Mouse (Mus musculus) gastrocnemius, postnatal 25 days (tissue): ENCODE results near the gene Nedd4. TPM values are rescaled to one million over a fixed set of nuclear protein-coding genes. Genes with fewer than 3 reads are reported as not detected.

Source experiments
- DNase-seq: peaks from one replicate; pipeline ENCODE4 v3.0.0; 2022
- total RNA-seq, 2 experiments: library from RNA; stranded (reverse); gene quantifications; 1 replicate in 1 of 2; 2 replicates in 1 of 2; pipeline ENCODE4 v1.2.3; 2021

Gene Nedd4
- total RNA-seq, 2 experiments from 2014 or later = 238 to 268 TPM

DNA sequence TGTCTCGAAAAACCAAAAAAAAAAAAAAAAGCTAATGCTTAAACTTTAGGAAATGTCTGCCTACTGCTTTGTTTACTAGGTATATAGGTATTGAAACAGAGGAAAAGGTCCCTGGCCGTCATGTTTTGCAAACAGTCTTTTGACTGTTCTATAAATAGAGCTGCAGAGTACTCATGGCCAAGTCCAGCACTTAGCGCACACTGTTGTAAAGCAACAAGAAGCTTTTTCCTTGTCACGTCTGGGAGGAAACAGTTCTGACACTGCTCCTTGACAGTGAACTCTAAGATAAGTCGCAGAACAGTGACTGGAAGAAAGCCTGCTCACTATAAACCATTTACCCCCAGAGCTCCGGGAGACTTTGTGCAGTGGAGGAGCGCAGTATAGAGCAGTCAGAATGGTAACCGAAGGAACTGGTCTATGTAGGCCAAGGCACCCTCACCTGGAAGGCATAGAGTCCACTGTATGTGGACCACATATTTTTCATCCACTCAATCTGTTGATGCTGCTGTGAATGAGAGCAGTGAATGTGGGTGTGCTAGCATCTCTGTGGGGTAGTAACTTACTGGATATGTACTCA, 19.6 kb downstream of the Nedd4 start:
- no peak for DNase-seq

DNA sequence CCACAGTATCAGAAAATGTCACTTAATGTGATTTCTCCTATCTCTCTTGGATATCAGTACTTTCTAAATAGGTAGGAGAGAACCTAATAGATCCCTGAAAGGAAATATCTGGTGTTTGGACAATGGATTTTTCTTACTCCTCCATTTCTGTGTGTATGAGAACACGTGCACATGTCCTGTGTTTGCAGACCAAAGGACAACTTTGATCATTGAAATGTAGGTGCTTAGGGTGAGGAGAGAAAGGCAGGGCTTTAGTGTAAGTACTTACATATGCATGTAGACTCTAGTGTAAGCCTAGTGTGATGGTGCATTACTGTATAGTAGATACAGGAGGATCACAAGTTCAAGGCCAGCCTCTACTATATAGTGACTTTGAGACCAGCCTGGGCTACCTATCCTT, 21.1 kb downstream of the Nedd4 start:
- DNase-seq = no peak

DNA sequence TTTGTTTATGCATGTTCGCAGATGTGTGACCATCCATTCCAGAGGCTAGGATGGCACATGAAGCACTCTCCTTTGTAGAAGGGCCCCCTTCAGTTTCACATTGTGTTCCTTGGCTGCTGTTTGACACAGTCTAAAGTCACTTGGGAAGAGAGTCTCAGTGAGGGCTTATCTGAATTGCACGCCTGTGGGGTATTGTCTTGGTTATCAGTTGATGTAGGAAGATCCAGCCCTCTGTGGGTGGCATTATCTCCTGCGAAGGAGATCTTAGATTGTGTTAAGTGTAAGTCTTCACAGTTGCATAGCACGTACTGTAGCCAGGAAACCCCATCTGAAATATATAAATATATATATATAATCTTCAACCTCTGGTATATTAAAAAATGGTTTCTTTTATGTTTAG, 23.1 kb downstream of the Nedd4 start:
- DNase-seq = no peak

DNA sequence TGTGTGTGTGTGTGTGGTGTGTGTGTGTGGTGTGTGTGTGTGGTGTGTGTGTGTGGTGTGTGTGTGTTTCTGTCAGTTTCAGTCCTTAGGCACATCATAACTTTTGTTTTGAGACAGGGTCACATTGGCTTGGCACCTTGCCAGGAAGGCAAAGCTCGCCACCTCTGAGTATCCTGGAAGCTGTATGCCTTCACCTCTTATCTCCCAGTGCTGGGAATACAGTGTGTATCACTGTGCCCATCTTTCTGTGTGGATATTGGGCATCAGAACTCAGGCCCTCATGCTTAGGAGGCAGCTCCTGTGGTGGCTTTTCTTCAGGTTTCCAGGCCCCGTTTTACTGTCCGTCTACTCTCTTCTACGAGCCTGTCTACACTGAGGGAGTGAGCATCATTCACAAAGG, 24.4 kb downstream of the Nedd4 start:
- no peak for DNase-seq

DNA sequence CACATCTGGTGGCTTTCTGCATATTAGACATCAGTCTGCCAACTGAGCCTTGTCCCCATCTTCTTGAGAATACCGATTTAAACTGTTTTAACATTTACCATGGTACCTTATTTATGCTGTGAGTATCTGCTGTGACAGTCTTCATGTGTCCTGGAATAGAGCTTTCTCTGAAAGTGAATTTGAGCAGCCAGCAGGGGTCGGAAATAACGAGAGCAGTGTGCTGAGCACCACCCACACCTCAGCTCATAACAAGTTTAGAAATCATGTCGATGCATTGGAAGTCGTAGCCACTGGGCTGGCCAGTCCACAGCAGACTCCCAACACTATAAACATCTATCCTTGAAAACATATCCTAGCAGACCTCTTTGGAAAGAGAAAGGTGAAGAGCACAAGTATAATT, 27.4 kb downstream of the Nedd4 start:
- no peak for DNase-seq

DNA sequence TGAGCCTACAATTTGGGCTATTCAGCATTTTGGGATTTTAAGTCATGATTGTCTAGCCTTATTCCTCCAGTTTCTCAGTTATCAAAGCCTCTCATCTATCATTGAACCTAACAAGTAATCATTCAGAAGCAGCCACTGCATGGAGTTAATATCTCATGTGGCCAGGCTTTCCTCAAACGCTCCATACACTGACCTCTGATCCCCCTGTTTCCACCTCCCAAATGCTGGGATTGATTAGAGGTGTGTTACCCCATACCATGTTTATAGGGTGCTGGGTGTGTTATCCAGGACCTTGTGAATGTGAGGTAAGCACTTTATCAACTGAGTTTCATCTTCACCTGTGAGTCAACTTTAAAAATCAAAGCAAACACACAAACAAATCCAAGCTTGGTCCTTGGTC, 28.7 kb downstream of the Nedd4 start:
- DNase-seq = no peak

DNA sequence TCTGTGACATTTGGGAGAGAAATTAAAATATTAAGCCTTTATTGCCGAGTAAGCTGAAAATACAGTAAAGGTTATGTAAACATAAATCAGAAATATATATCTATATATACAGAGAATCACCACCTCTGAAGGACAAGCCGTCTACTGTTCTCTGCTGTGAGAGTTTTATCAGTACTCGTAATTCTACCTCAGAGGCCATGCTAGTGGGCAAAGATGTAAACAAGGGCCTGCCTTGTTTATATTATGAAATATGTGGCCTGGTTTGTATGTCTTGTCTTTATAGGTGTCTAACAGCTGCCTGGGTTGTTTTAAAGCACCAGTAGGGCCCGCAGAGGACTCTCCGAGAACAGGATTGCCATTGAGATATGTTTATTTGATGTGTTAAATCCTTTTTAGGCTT, 29.8 kb downstream of the Nedd4 start:
- no peak for DNase-seq

DNA sequence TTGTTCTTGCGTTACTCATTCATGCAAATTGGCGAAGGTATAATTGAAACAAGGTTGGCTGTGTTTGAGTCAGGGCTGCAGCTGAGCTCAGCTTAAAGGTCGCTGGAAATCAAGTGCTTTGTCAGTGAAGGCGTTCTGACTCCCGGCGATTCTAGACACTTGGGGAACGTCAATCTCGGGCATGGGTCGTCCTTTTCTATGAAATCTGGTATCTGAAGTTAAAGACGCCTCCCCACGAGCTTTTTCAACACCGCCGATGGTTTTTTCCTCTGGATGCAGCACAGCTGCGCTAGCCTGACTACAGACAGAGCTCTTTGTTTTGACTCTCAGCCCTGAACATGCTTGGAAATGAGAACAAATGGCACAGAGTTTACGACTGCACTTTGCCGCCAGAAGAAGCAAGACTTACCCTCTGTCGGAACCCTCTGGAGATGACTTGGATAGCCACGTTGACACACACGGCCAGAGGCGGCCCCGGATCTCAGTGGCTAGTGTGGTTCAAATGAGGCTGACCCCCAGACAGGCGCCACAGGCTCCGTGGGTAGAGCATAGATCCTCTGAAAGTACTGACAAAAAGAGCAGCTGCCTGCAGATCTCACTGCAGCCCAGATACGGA, 31.0 kb downstream of the Nedd4 start:
- peak; percentile 48 for DNase-seq

DNA sequence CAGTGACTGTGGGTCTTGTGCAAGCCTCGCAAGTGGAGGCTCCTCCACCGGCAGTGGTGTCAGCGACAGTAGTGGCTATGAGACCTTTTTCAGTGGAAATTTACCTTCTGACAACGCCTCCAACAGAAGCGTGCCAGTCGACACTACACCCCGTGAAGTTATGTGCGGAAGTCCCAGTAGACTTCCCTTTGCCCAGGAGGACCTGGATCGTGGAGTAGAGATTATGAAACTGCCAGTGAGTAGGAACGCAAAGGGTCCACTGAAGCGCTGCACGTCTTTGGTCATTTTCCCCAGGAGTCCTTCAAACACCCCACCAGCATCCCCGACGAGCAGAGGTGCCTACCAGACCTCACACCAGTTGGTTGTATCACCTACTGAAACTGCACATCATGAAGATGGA, 31.7 kb downstream of the Nedd4 start:
- DNase-seq = no peak

DNA sequence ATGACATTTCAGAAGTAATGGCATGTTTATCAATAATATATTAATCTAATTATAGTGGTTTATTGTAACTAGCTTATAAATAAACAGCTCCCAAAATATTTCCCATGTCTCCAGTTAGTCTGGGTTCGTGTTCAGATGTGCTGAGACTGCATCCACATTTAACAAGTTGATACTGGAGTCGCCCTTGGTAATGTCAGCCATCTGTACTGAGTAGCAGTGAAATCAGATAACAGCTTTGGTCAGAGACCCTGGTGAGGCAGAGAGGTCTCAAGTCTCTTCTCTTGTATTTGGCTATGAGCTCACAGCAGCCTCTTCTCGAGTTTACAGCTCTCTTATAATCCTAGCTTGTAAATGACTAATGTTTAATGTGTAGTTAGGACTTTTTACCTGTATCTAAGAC, 34.4 kb downstream of the Nedd4 start:
- peak; percentile 57 for DNase-seq

DNA sequence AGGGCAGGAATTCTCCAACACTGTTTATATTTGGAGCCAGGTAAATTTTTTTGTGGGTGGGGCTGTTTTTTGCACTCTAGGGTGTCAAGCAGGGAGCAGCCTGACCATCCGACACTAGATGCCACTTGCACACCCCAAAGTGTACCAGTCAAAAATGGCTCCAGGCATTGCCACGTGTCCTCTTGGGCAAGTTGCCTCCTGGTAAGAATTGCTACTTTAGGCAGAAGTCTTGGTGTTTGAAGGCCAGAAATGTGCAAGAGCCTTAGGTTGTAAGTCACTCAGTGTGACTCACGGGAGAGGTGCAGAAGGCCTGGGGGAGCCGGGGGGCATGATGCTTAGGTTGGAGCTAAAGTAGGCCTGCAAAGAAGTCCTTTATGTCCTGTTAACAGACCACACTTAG, 35.6 kb downstream of the Nedd4 start:
- DNase-seq = peak; percentile 38

DNA sequence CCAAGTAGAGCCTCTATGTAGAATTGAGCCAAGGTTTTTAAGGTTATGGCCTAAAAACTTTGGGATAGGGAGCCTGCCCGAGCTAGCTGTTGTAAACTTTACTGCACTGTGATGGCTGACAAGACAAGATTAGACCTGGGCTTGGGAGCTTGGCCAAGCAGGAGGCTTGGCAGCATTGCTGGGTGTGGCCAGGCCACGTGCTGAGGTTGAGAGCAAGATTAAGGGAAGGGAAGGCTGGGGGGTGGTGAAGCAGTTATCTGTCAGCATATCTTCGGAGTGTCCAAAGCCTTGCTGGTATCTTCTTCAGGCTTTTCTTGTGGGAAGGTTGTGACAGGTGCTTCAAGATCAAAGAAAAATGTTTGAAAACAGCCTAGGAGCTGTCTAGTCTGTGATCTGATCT, 37.6 kb downstream of the Nedd4 start:
- DNase-seq = peak; percentile 78

DNA sequence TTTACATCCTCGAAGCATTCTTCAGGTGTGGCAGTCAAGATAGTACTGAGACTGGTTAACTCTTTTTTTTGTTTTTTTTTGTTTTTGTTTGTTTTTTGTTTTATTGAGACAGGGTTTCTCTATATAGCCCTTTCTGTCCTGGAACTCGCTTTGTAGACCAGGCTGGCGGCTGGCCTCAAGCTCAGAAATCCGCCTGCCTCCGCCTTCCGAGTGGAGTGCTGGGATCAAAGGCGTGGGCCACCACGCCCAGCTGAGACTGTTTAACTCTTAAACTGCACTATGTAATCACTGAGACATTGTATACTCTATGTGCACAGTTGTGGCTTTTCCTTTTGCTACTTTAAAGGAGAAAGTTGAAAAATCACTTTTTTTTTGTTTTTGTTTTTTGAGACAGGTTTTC, 39.3 kb downstream of the Nedd4 start:
- DNase-seq = no peak

DNA sequence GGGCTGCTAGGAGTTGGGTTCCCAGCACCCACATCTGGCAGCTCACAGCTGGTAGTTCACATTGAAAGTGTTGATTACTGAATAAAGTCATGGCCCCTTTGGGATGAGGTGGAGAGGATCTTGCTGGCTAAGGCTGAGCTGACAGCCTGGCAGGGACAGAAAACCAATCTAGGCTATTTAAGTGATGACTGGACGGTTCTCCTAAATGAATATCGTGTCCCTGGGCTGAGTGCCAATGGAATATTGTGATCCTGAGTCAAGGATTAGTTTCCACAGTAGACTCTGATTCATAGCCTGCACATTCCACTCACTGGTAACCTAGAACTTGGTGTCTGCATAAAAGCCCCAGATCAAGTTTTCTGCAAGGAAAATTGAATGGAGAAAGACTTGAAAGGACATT, 39.9 kb downstream of the Nedd4 start:
- DNase-seq = peak; percentile 77

DNA sequence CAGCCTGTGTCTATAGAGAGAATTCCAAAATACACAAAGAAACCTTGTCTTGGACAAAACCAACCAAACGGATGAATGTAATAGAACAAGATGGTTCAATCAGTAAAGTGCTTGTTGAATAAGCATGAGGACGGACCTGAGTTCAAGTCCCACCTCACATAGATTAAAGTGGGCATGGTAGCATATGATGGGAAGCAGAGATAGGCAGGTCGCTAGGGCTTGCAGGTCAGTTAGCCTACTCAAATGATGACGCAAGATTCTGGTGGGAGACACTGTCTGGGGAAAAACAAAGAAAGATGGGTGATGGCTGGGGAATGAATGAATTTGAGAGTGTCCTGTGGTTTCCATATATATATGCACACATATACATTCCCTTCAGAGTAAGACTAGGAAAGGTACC, 41.0 kb downstream of the Nedd4 start:
- DNase-seq = no peak

DNA sequence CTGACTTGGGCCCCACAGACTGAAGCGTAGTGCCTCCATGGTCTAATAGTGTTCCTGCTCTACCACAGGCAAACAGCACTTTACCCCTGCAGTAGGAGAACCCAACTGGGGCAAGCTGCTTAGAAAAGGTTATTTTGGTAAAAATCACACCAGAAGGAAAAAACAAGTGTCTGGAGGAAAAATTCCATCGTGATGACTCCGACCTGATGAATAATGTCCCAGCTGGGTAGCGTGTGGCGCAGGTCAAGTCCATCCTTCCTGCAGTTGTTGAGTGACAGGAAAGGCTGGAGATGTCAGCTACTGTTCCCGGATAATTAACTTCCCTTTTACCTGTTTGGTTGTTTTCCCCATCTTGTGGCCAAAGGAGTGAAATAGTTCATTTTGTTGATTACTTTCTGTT, 41.6 kb downstream of the Nedd4 start:
- DNase-seq = no peak

DNA sequence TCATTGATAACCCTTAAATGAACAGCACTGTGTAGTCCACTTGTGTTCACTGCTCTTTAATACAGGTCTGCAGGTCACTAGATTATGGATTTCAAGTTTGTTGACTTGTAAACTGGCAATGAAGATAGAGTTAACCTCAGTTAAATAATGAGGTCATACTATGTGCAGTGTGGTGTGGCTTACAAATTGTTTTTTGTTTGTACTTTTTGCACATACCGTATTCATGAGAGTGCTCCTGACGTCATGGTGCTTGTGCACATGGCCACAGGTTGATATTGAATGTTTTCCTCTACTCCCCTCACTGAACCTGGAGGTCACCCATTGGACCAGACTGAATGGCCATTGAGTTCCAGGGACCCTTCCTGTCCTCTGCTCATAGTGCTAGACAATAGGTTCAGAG, 43.1 kb downstream of the Nedd4 start:
- DNase-seq = no peak

DNA sequence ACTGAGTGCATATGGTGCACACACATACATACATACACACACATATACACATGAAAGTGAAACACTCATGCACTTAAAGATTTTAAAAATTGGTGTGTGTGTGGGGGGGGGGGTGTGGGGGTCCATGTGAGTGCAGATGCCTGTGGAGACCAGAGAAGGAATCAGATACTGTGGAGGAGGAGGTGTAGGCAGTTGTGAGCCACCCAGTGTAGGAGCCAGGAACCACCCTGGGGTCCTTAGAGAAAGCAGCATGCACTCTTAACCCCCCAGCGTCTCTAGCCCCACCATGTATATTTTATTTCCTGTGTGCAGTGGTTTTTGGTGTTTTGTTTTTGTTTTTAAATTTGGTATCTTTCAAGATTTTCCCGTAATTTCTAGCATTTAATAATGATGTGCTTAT, 45.9 kb downstream of the Nedd4 start:
- no peak for DNase-seq

DNA sequence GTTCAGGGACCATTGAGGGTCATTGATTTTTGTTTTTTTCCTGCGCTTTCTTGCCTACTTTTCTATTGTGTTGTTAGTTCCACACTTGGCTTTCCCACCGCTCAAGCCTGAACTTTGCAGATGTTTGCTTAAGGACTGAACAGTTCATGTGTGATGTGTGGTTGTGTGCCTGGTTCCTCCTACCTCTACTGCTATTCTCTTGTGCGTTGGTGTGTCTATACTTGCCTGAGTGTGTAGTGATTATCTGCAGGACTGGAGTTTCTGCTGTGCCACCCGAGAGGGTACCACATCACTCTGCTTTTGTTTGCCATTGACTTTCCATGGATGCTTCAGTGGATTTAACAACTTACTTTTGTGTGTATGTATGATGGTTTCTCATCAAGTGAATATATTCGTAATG, 46.5 kb downstream of the Nedd4 start:
- no peak for DNase-seq

DNA sequence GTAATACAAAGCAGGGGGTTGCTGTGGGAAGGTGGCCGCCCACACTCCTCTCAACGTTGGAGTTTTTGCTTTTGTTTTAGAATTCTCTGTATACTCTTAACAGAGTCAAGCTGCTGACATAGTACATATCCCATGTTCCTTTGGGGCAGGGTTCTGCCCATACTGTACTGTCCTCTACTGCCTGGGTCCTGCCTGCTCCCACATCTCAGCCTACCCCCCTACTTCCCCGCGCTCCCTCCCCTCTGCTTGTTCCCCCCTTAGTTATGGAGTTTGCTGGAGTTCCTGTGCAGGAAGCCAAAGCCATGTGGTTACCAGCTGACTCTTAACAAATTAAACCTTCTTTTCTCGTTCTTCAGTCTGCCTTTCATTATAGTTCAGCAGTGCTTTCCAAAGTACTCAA, 47.9 kb downstream of the Nedd4 start:
- DNase-seq = no peak

DNA sequence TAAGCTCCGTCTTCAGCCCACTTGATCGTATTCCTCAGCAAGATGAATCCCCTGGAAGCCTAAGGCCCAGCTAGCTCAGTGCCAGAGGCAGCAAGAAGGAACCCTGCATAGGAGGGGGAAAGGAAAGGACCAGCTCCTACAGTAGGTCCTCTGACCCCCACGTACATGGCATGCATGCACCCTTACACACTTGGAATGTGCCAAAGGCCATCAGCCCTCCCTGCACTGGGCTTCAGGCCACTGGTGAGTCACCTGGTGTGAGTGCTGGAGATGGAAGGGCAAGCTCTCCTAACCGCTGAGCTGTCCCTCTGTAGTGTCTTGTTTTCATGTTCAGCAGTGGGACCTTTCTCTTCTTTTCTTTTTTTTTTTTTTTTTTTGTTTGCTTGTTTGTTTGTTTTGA, 52.8 kb downstream of the Nedd4 start:
- peak; percentile 81 for DNase-seq

DNA sequence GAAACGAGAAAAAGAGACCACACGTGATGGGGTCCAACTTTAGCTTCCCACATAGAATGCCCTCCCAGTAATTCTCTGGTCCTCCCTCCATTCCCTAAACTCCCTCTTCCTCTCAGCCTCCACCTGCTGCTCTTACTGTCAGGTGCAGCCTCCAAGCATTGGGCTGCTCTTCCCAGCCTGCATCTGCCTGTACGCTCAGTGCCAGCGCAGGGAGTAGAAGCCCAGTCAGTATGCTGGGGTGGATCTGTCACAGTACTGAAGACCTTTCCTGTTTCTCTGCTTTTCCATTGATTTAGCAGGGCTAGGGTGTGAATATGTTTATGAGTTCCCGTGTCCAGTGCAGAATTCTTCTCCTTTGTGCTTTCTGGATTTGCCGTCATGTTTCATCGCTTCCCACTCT, 54.1 kb downstream of the Nedd4 start:
- DNase-seq = no peak

DNA sequence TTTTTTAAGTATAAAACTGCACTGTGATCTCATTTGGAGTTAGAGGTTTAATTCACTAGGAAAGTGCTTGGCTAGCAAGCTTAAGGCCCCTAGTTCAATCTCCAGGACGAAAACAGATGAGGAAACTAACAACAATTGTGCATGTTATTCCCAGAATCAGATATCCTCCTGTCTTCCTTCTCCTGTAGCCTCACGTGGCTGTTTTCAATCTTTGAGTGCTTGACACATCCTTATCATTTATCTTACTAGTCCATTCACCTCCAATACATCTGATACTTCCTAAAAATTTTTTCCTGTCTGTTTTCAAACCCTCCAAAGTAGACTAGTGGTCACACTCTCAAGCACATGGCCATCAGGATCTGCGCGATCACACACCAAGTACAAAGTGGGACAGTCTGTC, 57.0 kb downstream of the Nedd4 start:
- DNase-seq = no peak

DNA sequence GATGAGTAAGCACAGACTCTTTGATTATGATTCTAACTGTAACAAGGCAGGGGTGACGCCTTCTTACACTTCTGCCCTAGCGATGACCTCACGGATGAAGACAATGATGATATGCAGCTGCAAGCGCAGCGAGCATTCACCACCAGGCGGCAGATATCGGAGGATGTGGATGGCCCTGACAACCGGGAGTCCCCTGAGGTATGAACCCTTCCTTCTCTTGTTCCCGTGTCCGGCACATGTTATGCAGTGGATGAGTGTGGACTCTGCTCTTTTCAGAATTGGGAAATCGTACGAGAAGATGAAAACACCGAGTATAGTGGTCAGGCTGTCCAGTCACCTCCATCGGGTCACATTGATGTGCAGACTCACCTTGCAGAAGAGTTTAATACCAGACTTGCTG, 59.1 kb downstream of the Nedd4 start:
- no peak for DNase-seq

DNA sequence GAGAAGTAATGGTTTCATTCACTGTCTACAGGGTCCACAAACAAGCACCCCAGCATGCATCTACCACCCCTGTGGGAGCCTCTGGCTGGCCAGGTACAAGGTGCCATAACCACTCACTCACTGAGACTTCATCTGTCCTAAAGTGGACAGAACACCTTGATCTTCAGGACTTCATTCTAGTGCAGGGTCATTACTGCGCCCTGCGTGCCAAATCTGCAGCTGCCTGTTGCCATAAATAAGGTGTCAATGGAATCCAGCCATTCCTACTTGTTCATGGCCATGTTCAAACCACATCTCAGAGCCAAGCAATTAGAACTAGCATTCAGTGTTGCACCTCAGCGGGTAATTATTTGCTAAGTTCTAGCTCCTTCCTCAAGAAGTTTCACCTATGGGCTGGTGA, 60.5 kb downstream of the Nedd4 start:
- peak; percentile 35 for DNase-seq
